Mouse (Mus musculus): ENCODE results near the gene Sbsn. TPM values are rescaled to one million over a fixed set of nuclear protein-coding genes. Genes with fewer than 3 reads are reported as not detected.

Sbsn gene
- polyA plus RNA-seq, 1 experiment from 2014 or later, result 1.2 TPM

DNA sequence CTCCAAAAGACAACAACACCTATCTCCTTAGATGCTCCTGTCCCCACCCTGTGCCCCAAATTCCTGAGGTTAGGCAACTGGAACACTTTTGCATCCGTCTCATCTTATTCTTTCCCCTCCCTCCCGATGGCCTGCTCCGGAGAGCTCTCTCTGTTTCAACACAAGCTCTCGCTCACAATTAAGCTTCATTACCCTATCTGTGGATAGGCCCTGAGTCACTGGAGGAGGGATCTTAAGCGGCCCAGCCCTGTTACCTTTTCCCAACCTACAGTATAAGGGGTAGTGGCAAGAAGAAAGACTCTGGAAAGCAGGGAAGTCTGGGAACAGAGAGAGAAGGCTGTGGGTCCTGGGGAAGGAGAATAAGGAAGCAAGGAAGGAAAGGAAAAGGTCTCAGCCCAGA, 12.2 kb downstream of the Sbsn start, which contains the start of gene Dmkn:
Dmkn (plus strand) TSS at position 301 of the 400 bp plus-strand sequence.
- Histone ChIP-seq H3K4me3 (no peak within 1 kb of the TSS), H3K9ac (no peak within 1 kb of the TSS), H3K36me3 (no peaks in the 10 kb centered on the region), H3K27ac (replicated peaks) (no peak within 1 kb of the TSS), H3K4me2 (no peak within 1 kb of the TSS), H3K9me3 (no peaks in the 10 kb centered on the region), H3K27me3 (peaks cover 2% of the 10 kb centered on the region; the same call in 1 of the 2 replicates), H3K4me1 (replicated peaks) (no peaks in the 10 kb centered on the region)
- WGBS, result 34% methylated on average over 5 of the region's 5 CpGs
- ATAC-seq (ENCODE audit: low read depth), result no peak

DNA sequence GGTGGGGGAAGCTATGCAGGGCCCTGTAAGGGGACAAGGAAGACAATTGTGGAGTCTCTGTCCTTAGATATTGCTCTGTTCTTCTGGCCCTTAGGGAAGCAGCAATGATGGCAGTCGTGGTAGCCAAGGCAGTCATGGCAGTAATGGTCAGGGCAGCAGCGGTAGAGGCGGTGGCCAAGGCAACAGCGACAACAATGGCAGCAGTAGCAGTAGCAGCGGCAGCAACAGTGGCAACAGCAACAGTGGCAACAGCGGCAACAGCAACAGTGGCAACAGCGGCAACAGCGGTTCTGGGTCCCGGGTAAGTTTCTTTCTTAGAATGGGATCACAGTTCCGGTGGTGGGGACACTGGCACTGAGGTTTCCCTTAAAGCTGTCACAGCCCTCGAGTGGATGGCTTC, 13.9 kb downstream of the Sbsn start:
- Histone ChIP-seq H3K4me1 (replicated peaks) (no peaks in the 10 kb centered on the region), H3K4me3 (no peak overlapping the region), H3K36me3 (no peaks in the 10 kb centered on the region), H3K9me3 (no peaks in the 10 kb centered on the region), H3K27me3 (peaks cover 2% of the 10 kb centered on the region; the same call in 1 of the 2 replicates), H3K9ac (no peak overlapping the region), H3K27ac (replicated peaks) (no peak overlapping the region), H3K4me2 (peak overlapping the region; percentile 30)
- no peak; the same call in 1 of the 2 replicates for ATAC-seq (ENCODE audit: low read depth)
- 36% methylated on average over 11 of the region's 11 CpGs for WGBS

DNA sequence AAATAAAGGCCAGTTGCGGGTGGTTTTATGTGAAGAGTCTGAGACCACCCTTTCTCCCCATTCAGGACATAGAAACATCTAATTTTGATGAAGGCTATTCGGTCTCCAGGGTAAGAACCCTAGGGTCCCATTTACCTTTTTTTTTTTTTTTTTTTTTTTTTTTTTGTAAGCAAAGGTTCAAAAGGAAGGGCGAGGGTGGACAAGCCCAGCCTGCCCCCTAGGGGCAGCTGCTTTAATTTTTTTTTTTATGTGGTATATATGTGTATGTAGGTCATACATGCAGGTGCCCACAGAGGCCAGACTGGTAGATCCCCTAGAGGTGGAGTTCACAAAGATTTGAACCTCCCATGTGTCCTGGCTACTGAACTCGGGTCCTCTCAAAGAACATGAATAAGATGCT, 15.1 kb downstream of the Sbsn start:
- WGBS, result 84% methylated on average over 4 of the region's 4 CpGs
- no peak overlapping the region for H3K4me3 ChIP-seq
- no peaks in the 10 kb centered on the region for H3K36me3 ChIP-seq
- H3K9ac ChIP-seq, result no peak overlapping the region
- no peak overlapping the region for H3K27ac ChIP-seq (replicated peaks)
- peaks cover 2% of the 10 kb centered on the region; the same call in 1 of the 2 replicates for H3K27me3 ChIP-seq
- ATAC-seq (ENCODE audit: low read depth), result no peak
- H3K9me3 ChIP-seq, result no peaks in the 10 kb centered on the region
- no peaks in the 10 kb centered on the region for H3K4me1 ChIP-seq (replicated peaks)
- H3K4me2 ChIP-seq, result no peak overlapping the region

DNA sequence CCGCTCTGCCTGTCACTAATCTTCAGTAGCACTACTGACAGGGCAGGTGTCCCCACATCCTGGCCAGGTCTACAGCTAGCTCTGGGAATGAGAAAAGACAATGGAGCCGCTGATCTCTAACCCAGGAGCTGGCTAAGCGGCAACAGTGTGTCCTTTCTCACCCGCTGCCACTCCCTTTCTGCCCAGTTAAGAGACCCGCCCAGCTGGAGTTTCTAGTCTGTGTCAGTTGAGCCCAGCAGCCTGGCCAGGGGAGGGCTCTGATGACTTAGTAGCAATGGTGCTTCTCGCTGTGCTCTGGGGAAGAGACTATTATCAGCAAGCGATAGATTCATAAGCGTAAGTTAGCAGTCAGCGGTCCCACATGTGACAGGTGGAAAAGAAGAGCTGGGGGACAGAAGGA, 18.0 kb downstream of the Sbsn start:
- 40% methylated on average over 9 of the region's 9 CpGs for WGBS
- ATAC-seq (ENCODE audit: low read depth), result no peak
- Histone ChIP-seq H3K4me3 (no peak overlapping the region), H3K9me3 (no peaks in the 10 kb centered on the region), H3K27me3 (no peaks in the 10 kb centered on the region; the same call in 1 of the 2 replicates), H3K4me1 (replicated peaks) (no peaks in the 10 kb centered on the region), H3K27ac (replicated peaks) (no peak overlapping the region), H3K9ac (no peak overlapping the region), H3K36me3 (no peaks in the 10 kb centered on the region), H3K4me2 (no peak overlapping the region)

DNA sequence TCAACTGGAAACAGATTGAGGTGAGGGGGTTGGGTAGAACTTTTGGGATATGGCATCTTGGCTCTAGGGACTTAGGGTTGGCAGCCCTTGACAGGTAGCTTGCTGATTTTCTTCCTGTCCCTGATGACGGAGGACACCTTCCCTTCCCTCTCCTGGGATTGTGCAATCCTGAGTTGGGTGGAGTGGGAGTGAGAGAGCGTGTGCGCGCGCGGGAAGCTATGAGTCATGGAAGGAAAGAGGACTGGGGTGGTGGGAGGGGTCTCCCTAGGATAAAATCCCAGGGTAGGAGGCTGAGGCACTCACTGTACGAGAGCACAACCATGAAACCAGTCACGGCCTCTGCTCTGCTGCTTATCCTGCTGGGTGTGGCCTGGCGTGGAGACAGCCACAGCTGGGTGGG, 24.8 kb downstream of the Sbsn start:
- no peak for ATAC-seq (ENCODE audit: low read depth)
- H3K4me3 ChIP-seq, result no peak overlapping the region
- no peak overlapping the region for H3K27ac ChIP-seq (replicated peaks)
- H3K9me3 ChIP-seq, result no peaks in the 10 kb centered on the region
- WGBS, result 91% methylated on average over 9 of the region's 9 CpGs
- H3K9ac ChIP-seq, result no peak overlapping the region
- no peaks in the 10 kb centered on the region for H3K27me3 ChIP-seq
- H3K36me3 ChIP-seq, result no peaks in the 10 kb centered on the region
- H3K4me1 ChIP-seq (replicated peaks), result no peaks in the 10 kb centered on the region
- H3K4me2 ChIP-seq, result no peak overlapping the region

DNA sequence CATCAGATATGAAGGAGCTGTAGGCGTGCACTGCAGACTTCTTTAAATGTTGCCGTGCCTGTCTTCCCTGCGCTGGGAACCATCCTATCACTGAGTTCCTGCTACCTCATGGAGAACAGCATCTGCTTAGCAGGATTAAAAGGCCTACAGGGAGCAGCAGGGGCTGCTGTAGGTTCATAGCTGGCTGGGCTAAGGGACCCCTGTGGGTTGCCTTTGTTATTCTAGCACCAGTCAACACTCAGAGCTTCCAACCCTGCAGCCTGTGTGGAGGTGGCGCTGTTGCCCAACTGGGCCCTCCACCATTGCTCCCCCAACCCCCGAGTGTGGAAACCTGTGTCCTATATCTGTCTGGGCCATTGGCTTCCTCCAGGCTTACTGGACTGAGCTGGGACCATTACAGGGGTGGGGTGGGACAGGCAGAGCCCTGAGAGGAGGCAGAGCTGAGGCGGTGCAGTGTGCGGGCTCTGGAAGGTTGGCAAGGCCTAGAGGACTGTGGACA, 25.9 kb downstream of the Sbsn start:
- no peak for ATAC-seq (ENCODE audit: low read depth)
- no peak overlapping the region for H3K27ac ChIP-seq (replicated peaks)
- H3K27me3 ChIP-seq, result no peaks in the 10 kb centered on the region
- H3K4me3 ChIP-seq, result no peak overlapping the region
- WGBS, result 46% methylated on average over 7 of the region's 7 CpGs
- no peaks in the 10 kb centered on the region for H3K9me3 ChIP-seq
- no peaks in the 10 kb centered on the region for H3K36me3 ChIP-seq
- no peak overlapping the region for H3K9ac ChIP-seq
- no peaks in the 10 kb centered on the region for H3K4me1 ChIP-seq (replicated peaks)
- no peak overlapping the region for H3K4me2 ChIP-seq

DNA sequence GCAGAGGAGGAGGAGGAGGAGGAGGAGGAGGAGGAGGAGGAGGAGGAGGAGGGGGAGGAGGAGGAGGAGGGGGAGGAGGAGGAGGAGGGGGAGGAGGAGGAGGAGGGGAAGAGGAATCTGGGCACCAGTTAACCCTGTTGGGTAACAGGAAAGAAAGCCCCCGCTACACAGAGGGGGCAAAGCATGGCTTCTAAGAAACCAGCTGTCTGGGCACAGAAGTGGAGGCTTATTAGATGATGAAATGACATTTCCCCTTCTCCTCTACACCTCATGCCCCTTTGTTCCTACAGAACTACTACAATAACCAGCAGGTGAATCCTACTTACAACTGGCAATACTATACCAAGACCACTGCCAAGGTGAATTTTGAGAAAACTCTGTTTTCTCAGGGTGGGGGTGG, 26.6 kb downstream of the Sbsn start:
- Histone ChIP-seq H3K4me1 (replicated peaks) (no peaks in the 10 kb centered on the region), H3K9me3 (no peaks in the 10 kb centered on the region), H3K27me3 (no peaks in the 10 kb centered on the region), H3K4me2 (no peak overlapping the region), H3K4me3 (no peak overlapping the region), H3K9ac (no peak overlapping the region), H3K27ac (replicated peaks) (no peak overlapping the region), H3K36me3 (no peaks in the 10 kb centered on the region)
- ATAC-seq (ENCODE audit: low read depth), result no peak
- 100% methylated on average over 1 of the region's 1 CpGs for WGBS

DNA sequence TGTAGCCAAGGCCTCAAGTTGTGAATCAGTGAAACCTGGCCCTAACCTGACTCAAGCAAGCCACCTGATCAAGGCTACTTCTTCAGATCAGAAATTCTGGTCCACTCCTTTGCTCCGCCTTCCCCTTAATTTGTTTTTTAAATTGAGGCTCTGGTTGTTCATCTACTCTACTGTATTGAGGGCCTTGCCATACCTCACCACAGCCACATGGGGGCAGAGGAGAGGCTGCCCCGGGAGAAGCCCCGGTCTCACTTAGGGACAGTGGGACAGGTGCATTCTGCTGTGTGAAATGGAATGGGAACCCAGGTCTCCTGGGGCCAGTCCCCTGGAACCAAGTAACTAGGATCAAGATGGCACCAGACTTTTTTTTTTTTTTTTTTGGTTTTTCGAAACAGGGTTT, 30.5 kb downstream of the Sbsn start:
- Histone ChIP-seq H3K27me3 (no peaks in the 10 kb centered on the region), H3K4me1 (replicated peaks) (peaks cover 17% of the 10 kb centered on the region), H3K4me3 (no peak overlapping the region), H3K36me3 (no peaks in the 10 kb centered on the region), H3K4me2 (no peak overlapping the region), H3K9me3 (no peaks in the 10 kb centered on the region), H3K27ac (replicated peaks) (no peak overlapping the region), H3K9ac (no peak overlapping the region)
- ATAC-seq (ENCODE audit: low read depth), result no peak
- 74% methylated on average over 4 of the region's 4 CpGs for WGBS

DNA sequence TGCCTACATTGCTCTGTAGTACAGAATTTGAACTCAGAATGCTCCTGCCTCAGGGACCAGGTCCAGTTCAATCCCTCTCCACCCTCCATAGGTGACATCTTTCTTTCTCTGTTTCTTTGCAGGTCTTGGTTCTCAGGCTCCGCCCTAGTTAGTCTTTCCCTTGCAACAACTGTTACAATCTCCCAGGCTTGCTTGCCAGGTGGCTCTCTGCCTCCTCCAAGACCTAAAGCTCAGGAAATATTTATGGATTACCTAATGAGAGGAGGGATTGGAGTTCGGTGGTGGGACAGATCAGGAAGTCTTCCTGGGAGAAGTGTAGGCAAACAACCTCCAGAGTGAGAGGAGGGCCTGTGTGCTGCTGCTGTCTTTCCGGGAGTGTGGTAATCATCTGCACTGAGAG, 31.4 kb downstream of the Sbsn start:
- no peaks in the 10 kb centered on the region for H3K36me3 ChIP-seq
- H3K4me2 ChIP-seq, result no peak overlapping the region
- no peak overlapping the region for H3K9ac ChIP-seq
- no peak for ATAC-seq (ENCODE audit: low read depth)
- peaks cover 17% of the 10 kb centered on the region for H3K4me1 ChIP-seq (replicated peaks)
- H3K27ac ChIP-seq (replicated peaks), result no peak overlapping the region
- WGBS, result 78% methylated on average over 3 of the region's 3 CpGs
- no peaks in the 10 kb centered on the region for H3K27me3 ChIP-seq
- H3K4me3 ChIP-seq, result no peak overlapping the region
- H3K9me3 ChIP-seq, result no peaks in the 10 kb centered on the region

DNA sequence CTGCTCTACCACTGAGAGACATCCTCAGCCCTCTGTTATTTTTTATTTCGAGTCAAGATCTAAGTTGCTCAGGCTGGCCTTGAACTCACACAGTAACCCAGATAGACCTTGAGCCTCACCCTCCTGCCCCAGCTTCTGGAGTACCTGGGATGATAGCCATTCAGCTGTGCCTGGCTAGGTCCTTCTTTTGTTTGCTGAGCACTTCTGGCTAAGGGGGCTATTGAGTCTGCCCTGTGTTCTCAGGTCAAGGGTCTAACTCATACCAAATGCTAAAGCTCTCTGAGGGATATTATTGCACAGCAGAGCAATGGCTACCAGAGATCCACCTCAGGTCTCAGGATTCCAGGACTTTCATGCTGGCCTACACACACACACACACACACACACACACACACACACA, 33.9 kb downstream of the Sbsn start:
- WGBS, result 80% methylated on average over 1 of the region's 1 CpGs
- H3K36me3 ChIP-seq, result no peaks in the 10 kb centered on the region
- peaks cover 17% of the 10 kb centered on the region for H3K4me1 ChIP-seq (replicated peaks)
- no peak overlapping the region for H3K9ac ChIP-seq
- ATAC-seq (ENCODE audit: low read depth), result peak; percentile 16
- H3K9me3 ChIP-seq, result no peaks in the 10 kb centered on the region
- H3K27ac ChIP-seq (replicated peaks), result peak overlapping the region; percentile 90
- H3K4me2 ChIP-seq, result no peak overlapping the region
- no peak overlapping the region for H3K4me3 ChIP-seq
- H3K27me3 ChIP-seq, result no peaks in the 10 kb centered on the region

DNA sequence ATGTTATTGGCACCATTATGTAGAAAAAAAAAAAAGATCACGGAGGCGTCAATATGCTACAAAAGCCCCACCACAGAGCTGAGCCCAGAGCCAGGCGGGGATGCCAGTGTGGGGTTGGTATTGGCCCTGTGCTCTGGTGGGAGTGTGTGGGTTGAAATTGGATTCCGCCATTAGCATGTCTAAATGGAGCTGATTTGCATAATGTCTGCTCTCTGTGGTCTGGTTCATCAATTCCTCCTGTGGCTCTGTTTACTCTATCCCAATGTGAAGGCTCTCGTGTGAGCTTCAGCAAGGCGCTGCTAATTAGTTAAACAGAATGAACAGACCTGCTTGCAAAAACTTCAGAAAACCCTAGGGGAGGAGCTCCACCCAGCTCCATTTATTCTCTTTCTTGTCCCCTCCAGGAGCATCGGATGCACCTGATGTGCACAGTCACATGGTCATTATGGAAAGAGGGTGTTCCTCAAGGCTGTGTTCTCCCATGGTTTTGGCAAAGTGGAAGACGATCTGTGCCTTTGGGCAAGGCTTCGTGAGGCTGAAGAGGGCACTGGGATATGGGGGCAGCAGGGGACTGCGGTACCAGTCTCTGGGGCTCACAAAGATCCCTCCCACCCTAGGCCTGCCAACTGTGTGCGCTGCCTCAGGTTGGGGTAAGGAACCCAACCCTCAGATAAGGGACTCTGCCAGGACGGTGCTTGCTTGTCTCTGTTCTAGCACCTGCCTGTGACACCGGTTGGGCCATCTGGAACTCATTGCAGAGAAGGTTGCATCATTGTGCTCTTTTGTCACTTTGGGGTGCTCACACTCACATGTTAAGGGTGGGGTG, 34.7 kb downstream of the Sbsn start:
- Histone ChIP-seq H3K4me1 (replicated peaks) (peaks cover 17% of the 10 kb centered on the region), H3K9me3 (no peaks in the 10 kb centered on the region), H3K9ac (no peak overlapping the region), H3K27ac (replicated peaks) (peak overlapping the region; percentile 90), H3K36me3 (no peaks in the 10 kb centered on the region), H3K4me2 (no peak overlapping the region), H3K27me3 (no peaks in the 10 kb centered on the region), H3K4me3 (no peak overlapping the region)
- ATAC-seq (ENCODE audit: low read depth), result peak; percentile 96
- WGBS, result 43% methylated on average over 13 of the region's 13 CpGs

DNA sequence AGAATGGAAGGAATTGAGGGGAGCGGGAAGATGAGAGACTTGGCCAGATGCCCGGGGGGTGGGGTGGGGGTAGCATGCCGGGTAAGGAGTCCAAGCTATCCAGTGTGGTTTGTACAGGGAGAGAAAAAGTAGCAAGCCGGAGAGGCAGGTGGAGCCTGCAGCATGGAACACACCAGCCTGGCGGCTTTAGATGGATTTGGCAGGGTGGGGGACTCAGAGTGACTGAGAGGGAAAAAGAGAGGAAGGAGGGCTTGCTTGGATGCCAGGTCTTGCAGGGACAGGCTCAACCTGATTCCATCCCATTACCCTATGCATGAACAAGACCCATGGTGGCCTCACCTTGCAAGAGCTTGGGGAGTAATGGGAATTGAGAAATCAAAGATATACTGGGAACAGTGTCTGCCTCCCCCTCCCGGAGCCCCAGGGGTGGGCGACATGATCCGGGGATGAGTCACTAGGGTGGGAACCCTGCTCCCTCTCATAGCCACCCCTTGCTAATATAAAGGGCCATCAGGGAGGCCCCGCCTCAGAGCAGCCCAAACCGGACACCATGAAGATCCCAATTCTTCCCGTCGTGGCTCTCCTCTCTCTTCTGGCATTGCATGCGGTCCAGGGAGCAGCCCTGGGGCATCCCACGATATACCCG, 36.2 kb downstream of the Sbsn start, which contains the start of gene Krtdap:
Krtdap (plus strand) TSS at position 520 of the 646 bp plus-strand sequence.
- no peaks in the 10 kb centered on the region for H3K36me3 ChIP-seq
- no peak within 1 kb of the TSS for H3K4me2 ChIP-seq
- H3K9me3 ChIP-seq, result no peaks in the 10 kb centered on the region
- no peaks in the 10 kb centered on the region for H3K27me3 ChIP-seq
- ATAC-seq (ENCODE audit: low read depth), result no peak
- no peak within 1 kb of the TSS for H3K9ac ChIP-seq
- peaks cover 17% of the 10 kb centered on the region for H3K4me1 ChIP-seq (replicated peaks)
- 59% methylated on average over 15 of the region's 15 CpGs for WGBS
- no peak within 1 kb of the TSS for H3K4me3 ChIP-seq
- peak within 1 kb of the TSS; percentile 90; the same call in 1 of the 2 replicates for H3K27ac ChIP-seq (replicated peaks)

All from neural tube, embryonic 13.5 days (tissue).